Mouse (Mus musculus): ENCODE measurements at regions not wholly inside any gene's neighbourhood (a gene's known extent, or its start where the extent isn't known, plus 50 kb on each side); places are given as distances from the start of the nearest gene placed in this dataset.

GRCm38 (mm10) chr12:112333125-112334079 lies 155.8 kb upstream of the A530016L24Rik start:
- DNase-seq (ENCODE audit: low spot score) = no peak

- DNase-seq (ENCODE audit: low spot score) = no peak
Observed at GRCm38 (mm10) chr12:112334106-112334855, 155.0 kb upstream of the A530016L24Rik start.

GRCm38 (mm10) chr12:112335641-112336040 lies 153.6 kb upstream of the A530016L24Rik start:
- DNase-seq (ENCODE audit: low spot score) = no peak

GRCm38 (mm10) chr12:112336691-112337295 lies 152.5 kb upstream of the A530016L24Rik start:
- no peak for DNase-seq (ENCODE audit: low spot score)

GRCm38 (mm10) chr12:112337443-112337842 lies 151.8 kb upstream of the A530016L24Rik start:
- DNase-seq (ENCODE audit: low spot score) = no peak

GRCm38 (mm10) chr12:112338976-112339375 lies 150.3 kb upstream of the A530016L24Rik start:
- DNase-seq (ENCODE audit: low spot score) = no peak

- no peak for DNase-seq (ENCODE audit: low spot score)
Observed at GRCm38 (mm10) chr12:112339481-112340179, 149.6 kb upstream of the A530016L24Rik start.

- no peak for DNase-seq (ENCODE audit: low spot score)
Observed at GRCm38 (mm10) chr12:112340248-112340647, 149.0 kb upstream of the A530016L24Rik start.

- no peak for DNase-seq (ENCODE audit: low spot score)
Observed at GRCm38 (mm10) chr12:112341726-112342469, 147.3 kb upstream of the A530016L24Rik start.

- DNase-seq (ENCODE audit: low spot score) = no peak
Observed at GRCm38 (mm10) chr12:112343064-112343463, 146.2 kb upstream of the A530016L24Rik start.

- DNase-seq (ENCODE audit: low spot score) = no peak
Observed at GRCm38 (mm10) chr12:112344285-112344684, 145.0 kb upstream of the A530016L24Rik start.

GRCm38 (mm10) chr12:112345797-112346196 lies 143.5 kb upstream of the A530016L24Rik start:
- no peak for DNase-seq (ENCODE audit: low spot score)

- DNase-seq (ENCODE audit: low spot score) = no peak
Observed at GRCm38 (mm10) chr12:112348116-112348515, 141.1 kb upstream of the A530016L24Rik start.

GRCm38 (mm10) chr12:112349676-112350318 lies 139.5 kb upstream of the A530016L24Rik start:
- DNase-seq (ENCODE audit: low spot score) = no peak

GRCm38 (mm10) chr12:112350733-112351132 lies 138.5 kb upstream of the A530016L24Rik start:
- DNase-seq (ENCODE audit: low spot score) = no peak

GRCm38 (mm10) chr12:112363349-112363748 lies 125.9 kb upstream of the A530016L24Rik start:
- DNase-seq (ENCODE audit: low spot score) = no peak

GRCm38 (mm10) chr12:112367221-112367620 lies 122.0 kb upstream of the A530016L24Rik start:
- DNase-seq (ENCODE audit: low spot score) = no peak

- DNase-seq (ENCODE audit: low spot score) = no peak
Observed at GRCm38 (mm10) chr12:112368112-112368511, 121.1 kb upstream of the A530016L24Rik start.

GRCm38 (mm10) chr12:112369581-112370371 lies 119.5 kb upstream of the A530016L24Rik start:
- no peak for DNase-seq (ENCODE audit: low spot score)

All from thymus, postnatal 0 days (tissue).